Mouse (Mus musculus) G1E (cell line): Measurements from ENCODE around the gene E130116L18Rik.

ENCODE experiments used
- CTCF ChIP-seq: IDR thresholded peaks from 2 replicates; pipeline ENCODE4 v1.5.1; 2012; ENCODE audit warnings: low read depth, low read length, inconsistent platforms, mixed read lengths
- GATA1 ChIP-seq: IDR thresholded peaks from 2 replicates; pipeline ENCODE4 v1.6.1; 2012; ENCODE audit warnings: borderline replicate concordance, low read length, inconsistent platforms, mixed read lengths
- POLR2AphosphoS5 ChIP-seq: IDR thresholded peaks from 2 replicates; pipeline ENCODE4 v1.6.1; 2012; ENCODE audit warnings: low read depth, low read length, inconsistent platforms; ENCODE audit not compliant: insufficient replicate concordance
- TAL1 ChIP-seq: conservative IDR thresholded peaks from 2 replicates; pipeline ENCODE4 v1.6.1; 2012; ENCODE audit warnings: low read depth, low read length, inconsistent platforms, mixed read lengths

- TF ChIP-seq CTCF: no peak
- no peak for TF ChIP-seq TAL1
- no peak for TF ChIP-seq GATA1
- TF ChIP-seq POLR2AphosphoS5: no peak
Measured at GRCm38 (mm10) chr5:25247036-25247435, 24.1 kb upstream of the E130116L18Rik start.
